Mouse (Mus musculus): ENCODE measurements at regions not wholly inside any gene's neighbourhood (a gene's known extent, or its start where the extent isn't known, plus 50 kb on each side); places are given as distances from the start of the nearest gene placed in this dataset.

DNA sequence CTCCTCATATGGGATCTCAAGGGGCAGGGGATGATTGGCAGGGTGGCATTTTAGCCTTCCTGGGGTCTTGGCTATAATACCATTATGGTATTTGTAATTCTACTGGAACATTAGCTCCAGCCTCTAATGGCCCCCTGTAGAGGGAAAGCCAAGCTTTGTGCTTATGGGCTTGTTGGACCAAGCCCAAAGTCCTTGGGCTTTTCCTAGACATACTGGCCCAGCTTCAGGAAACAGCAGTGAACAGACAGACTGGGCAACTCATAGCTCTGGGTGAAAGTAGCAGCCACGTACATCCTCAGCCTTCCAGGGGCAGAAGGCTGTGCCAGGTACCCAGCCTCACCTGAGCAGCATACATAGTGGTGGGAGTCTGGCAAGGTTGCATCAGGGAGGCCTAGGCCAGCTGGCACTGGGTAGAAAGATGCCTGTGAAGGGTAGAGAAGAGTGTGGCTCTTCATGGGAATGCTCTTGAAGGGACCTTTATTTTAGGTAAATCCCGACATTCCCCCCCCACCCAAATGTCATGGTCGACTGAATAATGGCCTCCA lies 108.1 kb upstream of the Neo1 start:
- Histone ChIP-seq H3K27ac (no peak overlapping the region), H3K27me3 (replicated peaks) (no peaks in the 10 kb centered on the region), H3K9ac (no peak overlapping the region), H3K4me2 (no peak overlapping the region), H3K4me3 (replicated peaks) (no peak overlapping the region), H3K36me3 (no peaks in the 10 kb centered on the region), H3K9me3 (no peaks in the 10 kb centered on the region), H3K4me1 (no peaks in the 10 kb centered on the region)
- no peak for ATAC-seq (ENCODE audit: insufficient read depth, low FRiP score, low read depth)
- WGBS: 70% methylated on average over 3 of the region's 3 CpGs

- Histone ChIP-seq H3K9ac (no peak overlapping the region), H3K4me2 (no peak overlapping the region), H3K4me3 (replicated peaks) (no peak overlapping the region), H3K27ac (no peak overlapping the region), H3K27me3 (replicated peaks) (no peaks in the 10 kb centered on the region), H3K36me3 (no peaks in the 10 kb centered on the region), H3K9me3 (no peaks in the 10 kb centered on the region), H3K4me1 (no peaks in the 10 kb centered on the region)
- WGBS: 66% methylated on average over 4 of the region's 4 CpGs
- 0 out of 2 replicates have a peak, but pooled peaks have one; percentile 63 for ATAC-seq (ENCODE audit: insufficient read depth, low FRiP score, low read depth)
Observed at GRCm38 (mm10) chr9:59143610-59144009, 107.4 kb upstream of the Neo1 start.

- Histone ChIP-seq H3K36me3 (no peaks in the 10 kb centered on the region), H3K9me3 (no peaks in the 10 kb centered on the region), H3K9ac (no peak overlapping the region), H3K4me3 (replicated peaks) (no peak overlapping the region; the same call in 1 of the 2 replicates), H3K4me1 (peaks cover 12% of the 10 kb centered on the region; the same call in 1 of the 2 replicates), H3K4me2 (peak overlapping the region; percentile 29), H3K27ac (peak overlapping the region; percentile 73), H3K27me3 (replicated peaks) (no peaks in the 10 kb centered on the region)
- 19% methylated on average over 15 of the region's 15 CpGs for WGBS
- ATAC-seq (ENCODE audit: insufficient read depth, low FRiP score, low read depth): peak; percentile 35; the same call in 1 of the 2 replicates
Observed at GRCm38 (mm10) chr9:59134171-59135041, 98.2 kb upstream of the Neo1 start.

DNA sequence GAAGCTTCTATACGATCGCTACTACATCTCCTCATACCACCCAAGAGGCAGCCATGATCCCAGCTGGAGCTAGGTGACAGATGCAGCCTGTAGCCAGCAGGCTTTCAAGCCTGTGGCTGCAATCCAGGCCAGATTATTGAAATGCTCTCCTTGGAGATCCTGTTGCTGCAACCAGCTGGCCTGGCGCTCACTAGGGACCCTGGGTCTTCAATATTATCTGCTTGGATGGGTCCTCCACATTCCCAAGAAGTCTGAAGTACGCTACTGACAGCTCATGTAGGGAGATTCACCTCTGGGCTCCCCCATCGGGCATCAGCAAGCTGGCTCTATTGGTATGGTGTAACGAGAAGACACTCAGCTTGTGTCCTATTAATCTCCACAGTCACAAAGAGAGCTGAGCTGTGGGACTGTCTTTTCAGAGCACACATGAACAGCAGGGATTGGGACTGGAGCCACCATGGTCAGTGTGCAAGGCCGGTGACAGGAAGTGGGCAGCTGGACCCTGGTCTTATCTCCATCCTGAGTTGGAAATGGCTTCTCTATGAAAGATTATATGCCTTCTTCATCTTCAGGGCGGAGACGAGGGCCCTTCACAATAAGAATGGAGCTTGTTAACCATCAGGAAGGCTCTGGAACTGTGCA lies 93.6 kb upstream of the Neo1 start:
- ATAC-seq (ENCODE audit: insufficient read depth, low FRiP score, low read depth): no peak
- no peaks in the 10 kb centered on the region for H3K36me3 ChIP-seq
- no peak overlapping the region for H3K4me2 ChIP-seq
- WGBS: 84% methylated on average over 9 of the region's 9 CpGs
- no peaks in the 10 kb centered on the region for H3K9me3 ChIP-seq
- no peak overlapping the region for H3K4me3 ChIP-seq (replicated peaks)
- no peak overlapping the region for H3K27ac ChIP-seq
- H3K4me1 ChIP-seq: peaks cover 12% of the 10 kb centered on the region; the same call in 1 of the 2 replicates
- H3K27me3 ChIP-seq (replicated peaks): no peaks in the 10 kb centered on the region
- no peak overlapping the region for H3K9ac ChIP-seq

DNA sequence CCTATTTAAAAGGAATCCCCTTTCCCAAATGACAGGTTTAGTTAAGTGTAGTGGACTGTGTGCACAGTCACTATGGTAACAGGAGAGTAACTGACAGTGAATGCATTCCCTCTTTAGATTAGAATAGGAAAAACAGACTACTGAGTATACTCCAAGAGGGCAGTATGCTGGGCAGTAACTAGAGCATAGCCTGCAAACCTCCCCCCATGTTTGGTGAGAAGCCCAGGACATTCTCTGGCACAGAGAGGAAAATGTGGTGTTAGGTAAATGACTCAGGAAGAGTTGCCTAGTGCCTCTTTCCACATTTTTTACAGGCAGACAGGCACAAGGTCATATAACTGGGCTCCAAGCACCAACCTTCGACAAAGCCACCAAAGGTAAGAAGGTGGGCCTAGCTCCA lies 93.0 kb upstream of the Neo1 start:
- no peaks in the 10 kb centered on the region for H3K27me3 ChIP-seq (replicated peaks)
- H3K9me3 ChIP-seq: no peaks in the 10 kb centered on the region
- 90% methylated on average over 1 of the region's 1 CpGs for WGBS
- no peak overlapping the region for H3K27ac ChIP-seq
- H3K36me3 ChIP-seq: no peaks in the 10 kb centered on the region
- peaks cover 9% of the 10 kb centered on the region; the same call in 1 of the 2 replicates for H3K4me1 ChIP-seq
- no peak for ATAC-seq (ENCODE audit: insufficient read depth, low FRiP score, low read depth)
- no peak overlapping the region for H3K4me3 ChIP-seq (replicated peaks)
- H3K4me2 ChIP-seq: no peak overlapping the region
- no peak overlapping the region for H3K9ac ChIP-seq

- no peaks in the 10 kb centered on the region for H3K27me3 ChIP-seq (replicated peaks)
- no peak overlapping the region for H3K4me3 ChIP-seq (replicated peaks)
- H3K27ac ChIP-seq: no peak overlapping the region
- H3K4me2 ChIP-seq: no peak overlapping the region
- no peak for ATAC-seq (ENCODE audit: insufficient read depth, low FRiP score, low read depth)
- H3K36me3 ChIP-seq: no peaks in the 10 kb centered on the region
- no peak overlapping the region for H3K9ac ChIP-seq
- no peaks in the 10 kb centered on the region for H3K9me3 ChIP-seq
- H3K4me1 ChIP-seq: no peaks in the 10 kb centered on the region
- WGBS: 70% methylated on average over 2 of the region's 2 CpGs
Observed at GRCm38 (mm10) chr9:59128023-59128422, 91.8 kb upstream of the Neo1 start.

GRCm38 (mm10) chr9:59125886-59126285 lies 89.6 kb upstream of the Neo1 start:
- no peak for ATAC-seq (ENCODE audit: insufficient read depth, low FRiP score, low read depth)
- Histone ChIP-seq H3K4me1 (no peaks in the 10 kb centered on the region), H3K9ac (no peak overlapping the region), H3K27ac (no peak overlapping the region), H3K36me3 (no peaks in the 10 kb centered on the region), H3K4me2 (no peak overlapping the region), H3K4me3 (replicated peaks) (no peak overlapping the region), H3K27me3 (replicated peaks) (no peaks in the 10 kb centered on the region), H3K9me3 (no peaks in the 10 kb centered on the region)
- 71% methylated on average over 6 of the region's 6 CpGs for WGBS

- no peaks in the 10 kb centered on the region for H3K4me1 ChIP-seq
- no peak overlapping the region for H3K9ac ChIP-seq
- H3K27me3 ChIP-seq (replicated peaks): no peaks in the 10 kb centered on the region
- 32% methylated on average over 2 of the region's 2 CpGs for WGBS
- no peak for ATAC-seq (ENCODE audit: insufficient read depth, low FRiP score, low read depth)
- H3K36me3 ChIP-seq: no peaks in the 10 kb centered on the region
- no peak overlapping the region for H3K4me2 ChIP-seq
- no peak overlapping the region for H3K4me3 ChIP-seq (replicated peaks)
- no peak overlapping the region for H3K27ac ChIP-seq
- no peaks in the 10 kb centered on the region for H3K9me3 ChIP-seq
Observed at GRCm38 (mm10) chr9:59116561-59116960, 80.3 kb upstream of the Neo1 start.

DNA sequence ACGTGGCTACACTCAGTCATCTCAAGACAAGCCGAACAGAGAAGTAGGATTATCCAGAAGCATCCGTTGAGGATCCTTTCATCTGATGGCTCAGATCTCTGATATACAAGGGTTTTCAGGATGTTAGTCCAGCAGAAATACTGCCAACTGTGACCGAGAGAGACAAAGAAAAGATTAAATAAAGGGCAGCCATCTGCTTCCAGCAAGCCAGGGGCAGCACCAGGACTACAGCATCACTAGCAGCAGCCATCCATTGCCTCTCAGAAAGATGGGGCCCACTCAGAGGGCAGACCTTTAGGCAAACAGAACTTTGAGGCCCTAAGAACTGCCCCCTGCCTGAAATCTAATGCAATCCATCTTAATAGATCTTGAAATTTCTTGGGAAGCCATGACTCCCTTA lies 77.6 kb upstream of the Neo1 start:
- Histone ChIP-seq H3K27me3 (replicated peaks) (no peaks in the 10 kb centered on the region), H3K4me1 (no peaks in the 10 kb centered on the region), H3K9ac (no peak overlapping the region), H3K9me3 (no peaks in the 10 kb centered on the region), H3K27ac (no peak overlapping the region), H3K36me3 (no peaks in the 10 kb centered on the region), H3K4me2 (no peak overlapping the region), H3K4me3 (replicated peaks) (no peak overlapping the region)
- WGBS: 41% methylated on average over 4 of the region's 4 CpGs
- ATAC-seq (ENCODE audit: insufficient read depth, low FRiP score, low read depth): no peak

GRCm38 (mm10) chr9:59099738-59100137 lies 63.5 kb upstream of the Neo1 start:
- Histone ChIP-seq H3K27me3 (replicated peaks) (no peaks in the 10 kb centered on the region), H3K36me3 (no peaks in the 10 kb centered on the region), H3K4me1 (peaks cover 4% of the 10 kb centered on the region; the same call in 1 of the 2 replicates), H3K4me2 (no peak overlapping the region), H3K27ac (no peak overlapping the region), H3K9ac (no peak overlapping the region), H3K9me3 (no peaks in the 10 kb centered on the region), H3K4me3 (replicated peaks) (no peak overlapping the region)
- no peak for ATAC-seq (ENCODE audit: insufficient read depth, low FRiP score, low read depth)
- 77% methylated on average over 5 of the region's 5 CpGs for WGBS

DNA sequence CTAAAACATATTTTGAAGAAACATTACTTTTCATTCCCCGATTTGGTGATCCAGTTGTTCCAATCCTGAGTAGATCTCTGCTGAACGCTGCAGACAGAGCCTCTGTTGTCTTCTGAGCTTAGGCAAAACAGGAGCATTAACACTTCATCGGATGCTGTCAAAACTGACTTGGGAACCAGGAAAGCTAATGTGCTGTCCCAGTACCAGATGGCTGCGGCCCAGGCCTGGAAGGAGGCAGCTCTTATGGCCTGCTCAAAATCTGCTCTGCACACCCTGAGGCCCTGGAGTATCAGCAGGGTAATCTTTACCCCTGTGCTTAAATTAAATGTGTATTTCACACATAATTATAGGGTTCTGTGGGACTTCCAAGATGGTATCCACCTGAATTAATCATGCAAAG lies 61.3 kb upstream of the Neo1 start:
- Histone ChIP-seq H3K4me1 (peaks cover 4% of the 10 kb centered on the region; the same call in 1 of the 2 replicates), H3K27me3 (replicated peaks) (no peaks in the 10 kb centered on the region), H3K36me3 (no peaks in the 10 kb centered on the region), H3K4me3 (replicated peaks) (no peak overlapping the region), H3K9me3 (no peaks in the 10 kb centered on the region), H3K27ac (no peak overlapping the region), H3K4me2 (no peak overlapping the region), H3K9ac (no peak overlapping the region)
- WGBS: 58% methylated on average over 4 of the region's 4 CpGs
- ATAC-seq (ENCODE audit: insufficient read depth, low FRiP score, low read depth): no peak

Data from stomach, embryonic 15.5 days (tissue).